Mouse (Mus musculus) large intestine, adult 2 months (tissue): ENCODE measurements around the gene Rbms2. TPM values are rescaled to one million over a fixed set of nuclear protein-coding genes. Genes with fewer than 3 reads are reported as not detected.
"Not testable (repeated sequence)": the region's sequence is repeated elsewhere in the genome, so short reads cannot be mapped to it uniquely, and the experiment has no call there.

Experiments
- DNase-seq: peaks from one replicate; pipeline ENCODE4 v3.0.0-alpha.2; 2012; ENCODE audit warnings: low read depth, low spot score
- whole genome bisulfite sequencing: fragments of 180-500 bp; shearing (Covaris S2); methylation state at CpG from one replicate; pipeline ENCODE4 v1.1.7; 2018; 5-methylcytosine and 5-hydroxymethylcytosine counted together
- polyA plus RNA-seq: library from polyadenylated mRNA; depleted of rRNA; stranded (reverse); fragments of >200 nt; gene quantifications from 2 replicates; pipeline ENCODE4 v1.2.3, GENCODE M21; 2012

The Rbms2 gene
- polyA plus RNA-seq, 1 experiment, result 33.1 TPM

- WGBS, result 7% methylated on average over 19 of the region's 19 CpGs
Measured at GRCm38 (mm10) chr10:128094340-128094968, 85.6 kb downstream of the Rbms2 start.

GRCm38 (mm10) chr10:128093496-128094294, 86.4 kb downstream of the Rbms2 start:
- 13% methylated on average over 13 of the region's 13 CpGs for WGBS
- no peak for DNase-seq

More at GRCm38 (mm10) chr10:128094340-128094968, 85.6 kb downstream of the Rbms2 start:
- DNase-seq, result no peak

DNA sequence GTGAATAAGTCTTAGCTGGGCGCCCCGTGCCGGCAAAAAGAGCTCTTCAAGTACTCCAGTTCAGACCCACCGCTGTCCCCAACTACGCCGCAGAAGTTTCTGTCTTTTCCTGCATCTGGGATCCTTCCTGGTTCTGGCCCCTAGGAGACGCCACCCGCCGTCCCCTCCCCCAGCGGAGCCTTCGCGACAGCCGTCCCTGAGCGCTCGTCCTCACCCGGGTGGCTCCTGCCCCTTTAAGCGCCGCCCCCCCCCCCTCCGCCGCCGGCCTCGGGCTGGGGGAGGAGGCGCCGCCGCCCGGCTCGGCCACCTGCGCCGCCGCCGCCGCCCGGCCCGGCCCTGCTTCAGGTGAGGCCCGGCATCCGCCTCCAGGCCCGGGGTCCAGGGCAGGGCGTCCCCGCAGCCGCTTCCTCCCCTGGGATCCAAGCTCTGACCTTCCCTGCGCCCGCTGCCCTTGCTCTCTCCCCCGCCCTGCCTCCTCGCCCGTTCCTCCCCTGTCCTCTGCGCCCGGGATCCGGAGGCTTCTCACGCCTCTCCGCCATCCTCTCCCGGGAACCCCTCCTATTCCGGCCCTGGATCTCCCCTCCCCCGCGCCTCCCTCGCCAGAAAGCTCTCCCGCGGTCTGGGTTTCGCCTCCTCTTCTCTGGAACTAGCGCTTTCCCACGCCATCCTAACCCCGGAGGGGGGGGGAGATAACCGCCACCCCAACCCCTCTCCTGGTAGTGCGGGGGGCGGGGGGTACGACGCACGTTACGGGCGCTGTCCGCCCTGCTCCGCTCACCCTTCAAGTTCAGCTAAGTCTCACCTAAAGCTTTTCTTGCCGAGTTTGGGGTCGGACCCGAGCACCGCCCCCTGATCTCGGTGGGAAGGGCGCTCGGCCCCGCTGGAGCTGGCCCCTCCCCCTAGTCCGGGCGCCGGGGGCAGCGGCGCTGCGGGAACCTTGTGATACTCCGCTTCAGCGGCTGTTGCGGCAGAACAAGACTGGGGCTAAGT, 87.3 kb downstream of the Rbms2 start:
- WGBS, result 1% methylated on average over 79 of the region's 88 CpGs
- no peak for DNase-seq

- under 1% methylated on average over 20 of the region's 20 CpGs for WGBS
- no peak for DNase-seq
Measured at GRCm38 (mm10) chr10:128091564-128092505, 88.3 kb downstream of the Rbms2 start, which contains the start of gene Baz2a. Gene Baz2a (plus strand): TSS chr10:128091577.

- DNase-seq, result no peak
- 2% methylated on average over 14 of the region's 14 CpGs for WGBS
Measured at GRCm38 (mm10) chr10:128090651-128091563, 89.2 kb downstream of the Rbms2 start.

GRCm38 (mm10) chr10:128089842-128090241, 90.3 kb downstream of the Rbms2 start:
- no peak for DNase-seq
- 45% methylated on average over 5 of the region's 5 CpGs for WGBS

GRCm38 (mm10) chr10:128088181-128088580, 91.9 kb downstream of the Rbms2 start:
- no peak for DNase-seq
- WGBS, result 53% methylated on average over 5 of the region's 5 CpGs

DNA sequence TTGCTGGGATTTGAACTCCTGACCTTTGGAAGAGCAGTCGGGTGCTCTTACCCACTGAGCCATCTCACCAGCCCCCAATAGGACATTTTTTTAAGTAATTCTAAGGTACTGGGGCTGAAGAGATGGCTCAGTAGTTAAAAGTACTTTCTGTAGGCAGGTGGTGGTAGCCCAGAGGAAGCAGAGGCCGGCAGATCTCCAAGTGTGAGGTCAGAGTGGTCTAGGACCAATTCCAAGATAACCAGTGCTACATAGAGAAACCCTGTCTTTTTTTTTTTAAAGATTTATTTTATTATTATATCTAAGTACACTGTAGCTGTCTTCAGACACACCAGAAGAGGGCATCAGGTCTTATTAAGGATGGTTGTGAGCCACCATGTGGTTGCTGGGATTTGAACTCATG, 92.9 kb downstream of the Rbms2 start:
- WGBS, result 57% methylated on average over 2 of the region's 2 CpGs
- DNase-seq, result not testable (repeated sequence)

- 59% methylated on average over 6 of the region's 6 CpGs for WGBS
- DNase-seq, result no peak
Measured at GRCm38 (mm10) chr10:128086391-128086790, 93.7 kb downstream of the Rbms2 start.

- no peak for DNase-seq
Measured at GRCm38 (mm10) chr10:128084160-128084559, 95.9 kb downstream of the Rbms2 start.

DNA sequence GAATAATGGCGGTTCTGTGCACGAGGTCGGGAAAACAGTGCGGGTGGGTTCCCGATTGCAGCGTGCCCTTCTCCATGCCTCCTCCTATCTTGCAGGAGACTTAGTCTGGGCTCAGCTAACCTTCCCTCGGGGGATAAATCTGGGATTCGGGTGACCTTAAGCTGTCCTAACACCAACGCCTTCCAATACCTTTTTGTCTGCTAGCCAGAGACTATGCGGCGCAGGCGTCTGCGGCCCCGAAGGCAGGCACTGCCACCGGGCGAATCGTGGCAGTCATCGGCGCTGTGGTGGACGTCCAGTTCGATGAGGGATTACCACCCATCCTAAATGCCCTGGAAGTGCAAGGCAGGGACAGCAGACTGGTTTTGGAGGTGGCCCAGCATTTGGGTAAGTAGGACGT, 96.4 kb downstream of the Rbms2 start:
- WGBS, result 0% methylated on average over 22 of the region's 22 CpGs
- no peak for DNase-seq

More at GRCm38 (mm10) chr10:128084160-128084559, 95.9 kb downstream of the Rbms2 start:
- 0% methylated on average over 3 of the region's 3 CpGs for WGBS

GRCm38 (mm10) chr10:128082880-128083421, 97.1 kb downstream of the Rbms2 start, which contains the start of gene Atp5b:
Gene Atp5b (plus strand): TSS chr10:128083273.
- under 1% methylated on average over 34 of the region's 34 CpGs for WGBS
- DNase-seq, result peak; percentile 98

DNA sequence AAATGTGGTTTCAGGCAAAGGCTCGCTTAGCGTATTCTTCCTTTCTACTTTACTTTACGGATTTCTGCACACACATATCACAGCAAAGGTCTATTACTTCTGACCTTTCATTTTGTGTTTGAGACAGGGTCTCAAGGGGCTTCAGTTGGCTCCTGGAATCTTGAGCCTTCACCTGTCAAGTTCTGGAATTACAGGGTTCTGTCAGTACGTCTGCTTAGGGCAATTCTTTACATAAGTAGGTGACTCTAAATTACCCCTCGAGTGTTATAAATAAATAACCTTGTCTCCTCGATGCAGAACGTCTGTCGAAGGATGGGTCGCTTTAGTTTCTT, 97.7 kb downstream of the Rbms2 start:
- no peak for DNase-seq
- 4% methylated on average over 9 of the region's 9 CpGs for WGBS

DNA sequence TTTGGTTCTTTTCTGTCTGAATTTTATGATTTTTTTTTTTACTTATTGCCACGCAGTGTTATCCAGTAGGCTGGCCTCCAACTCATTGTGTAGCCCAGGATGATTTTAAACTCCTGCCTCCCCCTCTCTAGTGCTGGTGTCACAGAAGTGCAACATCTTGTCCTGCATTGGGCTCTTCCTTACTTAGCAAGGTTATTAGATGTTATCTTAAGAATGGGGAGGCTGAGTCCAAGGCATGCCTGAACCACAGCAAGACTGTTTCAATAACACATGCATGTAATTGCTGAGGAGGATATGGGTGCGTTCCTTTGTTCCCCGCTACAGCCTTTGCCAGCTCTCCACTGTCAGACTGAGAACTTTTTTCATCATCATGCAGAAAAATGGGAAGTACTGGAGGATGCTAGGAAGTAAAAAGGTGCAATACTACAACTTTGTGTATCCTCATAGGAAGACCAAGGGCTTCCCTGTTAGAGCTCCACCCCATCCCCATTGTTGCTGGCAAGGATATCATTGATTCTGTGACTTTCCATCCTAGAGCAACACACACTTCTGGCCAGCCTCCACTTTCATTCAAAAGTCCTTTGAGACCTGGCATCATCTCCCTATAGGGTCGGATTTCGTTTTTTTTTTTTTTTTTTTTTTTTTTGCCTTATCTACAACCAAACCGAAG, 98.2 kb downstream of the Rbms2 start:
- 29% methylated on average over 6 of the region's 6 CpGs for WGBS
- DNase-seq, result no peak
